Mouse (Mus musculus) kidney, adult 2 months (tissue): Measurements from ENCODE around the gene P2ry2.

Source experiments
- CTCF ChIP-seq: fragments of 200-500 bp; conservative IDR thresholded peaks from 2 replicates; pipeline ENCODE4 v1.5.1; 2011; ENCODE audit warnings: low read depth, mild to moderate bottlenecking, control low read depth, low read length, moderate library complexity, mixed read lengths; ENCODE audit not compliant: insufficient read depth, insufficient read length
- POLR2A ChIP-seq: fragments of 200-500 bp; IDR thresholded peaks from one replicate; pipeline ENCODE4 v1.6.1; 2011; ENCODE audit warnings: low read depth, low read length, control low read depth

- TF ChIP-seq CTCF (peak; percentile 86), POLR2A (no peak)
Observed at GRCm38 (mm10) chr7:101061381-101061780, 48.7 kb upstream of the P2ry2 start.
